Mouse (Mus musculus) olfactory bulb, adult 2 months (tissue): ENCODE measurements around the gene Hmx1. TPM values are rescaled to one million over a fixed set of nuclear protein-coding genes. Genes with fewer than 3 reads are reported as not detected.

Source experiments
- H3K27ac ChIP-seq: fragments of 200-500 bp; 2 replicates; pipeline ENCODE4 v1.5.1; 2012; ENCODE audit warnings: low read depth, low read length; ENCODE audit not compliant: insufficient read depth
- H3K4me1 ChIP-seq: fragments of 200-500 bp; 2 replicates; pipeline ENCODE4 v1.6.1; 2012; ENCODE audit warnings: low read length; ENCODE audit not compliant: control insufficient read depth, insufficient read depth
- H3K4me3 ChIP-seq: fragments of 200-500 bp; 2 replicates; pipeline ENCODE4 v1.5.1; 2012; ENCODE audit warnings: mild to moderate bottlenecking, low read depth, low read length, moderate library complexity; ENCODE audit not compliant: insufficient read depth
- CTCF ChIP-seq: fragments of 200-500 bp; IDR thresholded peaks from 2 replicates; pipeline ENCODE4 v1.5.1; 2012; ENCODE audit warnings: low read depth, mild to moderate bottlenecking, low read length, moderate library complexity; ENCODE audit not compliant: insufficient read depth
- POLR2A ChIP-seq: fragments of 200-500 bp; IDR thresholded peaks from 2 replicates; pipeline ENCODE4 v1.6.1; 2012; ENCODE audit warnings: mild to moderate bottlenecking, low read depth, low read length, moderate library complexity; ENCODE audit not compliant: insufficient read depth
- WGBS: fragments of 180-500 bp; shearing (Covaris S2); methylation state at CpG from one replicate; pipeline ENCODE4 v1.1.7; 2018; 5-methylcytosine and 5-hydroxymethylcytosine counted together
- polyA plus RNA-seq: library from polyadenylated mRNA; stranded (reverse); fragments of >200 nt; gene quantifications from 2 replicates; pipeline ENCODE4 v1.2.4, GENCODE M21; 2012; ENCODE audit warnings: low replicate concordance; ENCODE audit not compliant: missing spikeins, insufficient read depth, insufficient read length

Hmx1 gene
- polyA plus RNA-seq, 1 experiment, result not detected

- WGBS, result 81% methylated on average over 4 of the region's 4 CpGs
- Histone ChIP-seq H3K27ac (no peak overlapping the region), H3K4me3 (no peak overlapping the region), H3K4me1 (no peaks in the 10 kb centered on the region)
- TF ChIP-seq POLR2A, result no peak
- TF ChIP-seq CTCF, result no peak
Observed at GRCm38 (mm10) chr5:35421622-35422021, 32.7 kb downstream of the Hmx1 start.

- Histone ChIP-seq H3K4me3 (no peak overlapping the region), H3K4me1 (no peaks in the 10 kb centered on the region), H3K27ac (no peak overlapping the region)
- TF ChIP-seq CTCF (no peak), POLR2A (no peak)
- 47% methylated on average over 11 of the region's 11 CpGs for WGBS
Observed at GRCm38 (mm10) chr5:35425218-35425617, 36.3 kb downstream of the Hmx1 start.

- Histone ChIP-seq H3K4me3 (no peak overlapping the region), H3K4me1 (no peaks in the 10 kb centered on the region), H3K27ac (no peak overlapping the region)
- TF ChIP-seq POLR2A, result no peak
- TF ChIP-seq CTCF, result no peak
- 89% methylated on average over 6 of the region's 6 CpGs for WGBS
Observed at GRCm38 (mm10) chr5:35427901-35428300, 39.0 kb downstream of the Hmx1 start.

GRCm38 (mm10) chr5:35428421-35428820 is 39.5 kb downstream of the Hmx1 start:
- Histone ChIP-seq H3K27ac (no peak overlapping the region), H3K4me3 (no peak overlapping the region), H3K4me1 (no peaks in the 10 kb centered on the region)
- WGBS, result 91% methylated on average over 6 of the region's 6 CpGs
- no peak for TF ChIP-seq POLR2A
- TF ChIP-seq CTCF, result no peak

GRCm38 (mm10) chr5:35432098-35432497 is 43.2 kb downstream of the Hmx1 start:
- Histone ChIP-seq H3K27ac (no peak overlapping the region), H3K4me3 (no peak overlapping the region), H3K4me1 (no peaks in the 10 kb centered on the region)
- TF ChIP-seq CTCF (no peak), POLR2A (no peak)
- 78% methylated on average over 6 of the region's 6 CpGs for WGBS

- WGBS, result 45% methylated on average over 5 of the region's 5 CpGs
- Histone ChIP-seq H3K4me3 (no peak overlapping the region), H3K4me1 (no peaks in the 10 kb centered on the region), H3K27ac (no peak overlapping the region)
- no peak for TF ChIP-seq POLR2A
Observed at GRCm38 (mm10) chr5:35434038-35434437, 45.1 kb downstream of the Hmx1 start.

GRCm38 (mm10) chr5:35434703-35435102 is 45.8 kb downstream of the Hmx1 start:
- WGBS, result 65% methylated on average over 6 of the region's 6 CpGs
- Histone ChIP-seq H3K4me3 (no peak overlapping the region), H3K4me1 (no peaks in the 10 kb centered on the region), H3K27ac (no peak overlapping the region)
- TF ChIP-seq POLR2A (no peak), CTCF (no peak)

- Histone ChIP-seq H3K27ac (no peak overlapping the region), H3K4me3 (no peak overlapping the region), H3K4me1 (no peaks in the 10 kb centered on the region)
- 94% methylated on average over 6 of the region's 6 CpGs for WGBS
- TF ChIP-seq CTCF (no peak), POLR2A (no peak)
Observed at GRCm38 (mm10) chr5:35438805-35439204, 49.9 kb downstream of the Hmx1 start.

- no peak overlapping the region for H3K27ac ChIP-seq
- TF ChIP-seq POLR2A, result no peak
- no peak for TF ChIP-seq CTCF
- WGBS, result 48% methylated on average over 8 of the region's 8 CpGs
- H3K4me1 ChIP-seq, result no peaks in the 10 kb centered on the region
- H3K4me3 ChIP-seq, result no peak overlapping the region
Observed at GRCm38 (mm10) chr5:35440459-35440858, 51.6 kb downstream of the Hmx1 start.

- Histone ChIP-seq H3K4me1 (no peaks in the 10 kb centered on the region), H3K27ac (no peak overlapping the region), H3K4me3 (no peak overlapping the region)
- TF ChIP-seq POLR2A (no peak), CTCF (no peak)
- WGBS, result 79% methylated on average over 9 of the region's 9 CpGs
Observed at GRCm38 (mm10) chr5:35441411-35441810, 52.5 kb downstream of the Hmx1 start.

- Histone ChIP-seq H3K4me3 (no peak overlapping the region), H3K27ac (no peak overlapping the region), H3K4me1 (peaks cover 10% of the 10 kb centered on the region)
- no peak for TF ChIP-seq POLR2A
- TF ChIP-seq CTCF, result no peak
- 89% methylated on average over 12 of the region's 12 CpGs for WGBS
Observed at GRCm38 (mm10) chr5:35444731-35445130, 55.8 kb downstream of the Hmx1 start.
